Comparison of ENCODE assay signal across 9 mouse cellular contexts in the genomic region with DNA sequence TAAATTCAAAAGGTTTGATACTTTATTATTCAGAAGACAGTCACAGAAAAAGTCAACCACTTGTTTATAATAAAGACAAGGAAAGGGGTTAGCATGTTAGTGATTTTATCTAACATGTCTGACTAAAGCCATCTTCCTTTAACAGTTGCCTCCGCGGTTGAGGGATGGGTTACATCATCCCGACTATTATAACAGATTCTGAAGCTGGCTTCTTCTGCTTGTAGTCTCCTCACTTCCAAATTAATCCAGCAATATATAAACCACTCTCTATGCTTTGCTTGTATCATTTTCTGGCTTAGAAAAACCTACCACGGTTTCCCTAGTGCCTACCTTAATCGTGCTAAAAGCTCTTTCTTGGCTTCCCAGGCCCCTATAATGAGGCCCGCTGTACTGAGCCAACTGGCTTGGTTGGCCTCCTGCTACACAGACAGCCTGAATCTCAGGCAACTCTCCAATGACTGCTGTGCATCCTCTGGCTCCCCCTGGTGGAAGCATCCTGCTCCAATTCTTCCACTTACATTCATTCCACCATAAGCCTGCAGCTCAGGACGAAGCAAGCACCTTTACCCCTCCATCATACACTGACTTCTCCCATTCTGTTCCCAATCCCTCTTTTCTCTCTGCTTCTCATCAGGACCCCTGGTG. TPM values are rescaled to one million over a fixed set of nuclear protein-coding genes. Genes with fewer than 3 reads are reported as not detected.
A peak's percentile ranks its signal among the peaks of the same experiment; 100 is the strongest.
DNase-seq lines count a peak whose midpoint lies in the region; ATAC-seq and TF ChIP-seq lines count a peak whose summit lies in the region.
"Had no signal": no experiment of that assay in that cellular context is flagged by ENCODE, and none has a peak within 500 bp of the region (broad histone marks: within the 10 kb centered on the region; RNA-seq: fewer than 3 reads in every experiment).

No protein-coding gene starts in this region.

- peak; percentile 77 for ATAC-seq in neutrophil, adult 5-6 weeks (ENCODE audit: extremely low read depth, insufficient number of reproducible peaks, low FRiP score, poor library complexity, severe bottlenecking)

- no peaks in the 10 kb centered on the region; the same call in 1 of the 2 replicates for H3K4me1 ChIP-seq in lung, adult 2 months (ENCODE audit: control insufficient read depth, insufficient read depth, low read length)

- peak; percentile 84 for TF ChIP-seq CTCF in lung, adult 2 months (IDR thresholded peaks at IDR 0.05; ENCODE audit: insufficient read depth, low read length)

- no peak for TF ChIP-seq POLR2A in lung, adult 2 months (IDR thresholded peaks at IDR 0.05; ENCODE audit: borderline replicate concordance, extremely low read depth, low read depth, low read length)

- peak; percentile 45 for DNase-seq in CD4-positive helper T cell, adult 2 months (ENCODE audit: low read depth, low spot score)
- peak; percentile 49 for DNase-seq in adrenal gland, adult 8-10 months
- peak; percentile 69 for DNase-seq in embryo, embryonic 11 days
- DNase-seq in gastrocnemius, postnatal 4 days (ENCODE audit: low spot score in 2 of 2), result peak; percentile 55 to 72
- DNase-seq in kidney, postnatal 4 days, result peak; percentile 80 to 84
- peak; percentile 55 for DNase-seq in lung, adult 2 months
- peak; percentile 82 for DNase-seq in testis, postnatal 10 days (ENCODE audit: low spot score)

- H3K4me3 ChIP-seq in lung, adult 2 months (replicated peaks; ENCODE audit: extremely low read depth, low read depth, low read length), result no peak overlapping the region
- H3K4me3 ChIP-seq: heart, embryonic 13.5 days had no signal

- WGBS in lung, adult 2 months, result 48% methylated on average over 7 of the region's 7 CpGs

RNA-seq across cellular contexts. Expression of a gene that starts 18.0 kb away (rescaled TPM):
- 100 to 1,000 TPM; 211 to 271 (median 249) TPM for total RNA-seq in adrenal gland, adult 8-10 months (2022)
- total RNA-seq in gastrocnemius, postnatal 4 days (2021), result 100 to 1,000 TPM; 110 to 117 TPM
- polyA plus RNA-seq in lung, adult 2 months (2012; rRNA removed), result 68.0 and 85.8 TPM in 2 replicates
- total RNA-seq in neutrophil, adult 5-6 weeks (2017), result 179 and 194 TPM in 2 replicates
